Mouse (Mus musculus): ENCODE measurements at regions not wholly inside any gene's neighbourhood (a gene's known extent, or its start where the extent isn't known, plus 50 kb on each side); places are given as distances from the start of the nearest gene placed in this dataset.

GRCm38 (mm10) chr6:51192826-51193225 lies 239.6 kb upstream of the Nfe2l3 start:
- TF ChIP-seq CTCF (IDR thresholded peaks at IDR 0.05; ENCODE audit: low read depth) (no peak), EP300 (IDR thresholded peaks at IDR 0.05; ENCODE audit: low read depth) (no peak)

All from liver, embryonic 14.5 days (tissue).